Mouse (Mus musculus): ENCODE measurements around the gene Zfp46. TPM values are rescaled to one million over a fixed set of nuclear protein-coding genes. Genes with fewer than 3 reads are reported as not detected.

Gene Zfp46
- polyA plus RNA-seq (2015; fragmentation: Nextera tagmentation; extraction: Ambion mirVana) = 27.6 and 28.1 TPM in 2 replicates

GRCm38 (mm10) chr4:136284455-136284854 lies at the start of gene Zfp46:
Gene Zfp46, plus strand, starts transcription at chr4:136284683.
- H3K27ac ChIP-seq (ENCODE audit: low read length) = peak within 1 kb of the TSS; percentile 99
- 17% methylated on average over 5 of the region's 5 CpGs for WGBS
- H3K4me1 ChIP-seq (replicated peaks; ENCODE audit: control insufficient read depth, insufficient read depth, low read length) = peaks cover 35% of the 10 kb centered on the region
- peak within 1 kb of the TSS; percentile 86 for H3K4me2 ChIP-seq (ENCODE audit: low read depth, low read length)
- H3K9ac ChIP-seq (ENCODE audit: low read length) = peak within 1 kb of the TSS; percentile 77
- peaks cover 3% of the 10 kb centered on the region; the same call in 1 of the 2 replicates for H3K9me3 ChIP-seq (ENCODE audit: control insufficient read depth, low read length)
- peaks cover 19% of the 10 kb centered on the region for H3K36me3 ChIP-seq (ENCODE audit: control insufficient read depth, insufficient read depth, low read length)
- no peaks in the 10 kb centered on the region for H3K27me3 ChIP-seq (ENCODE audit: control insufficient read depth, insufficient read depth, low read depth, low read length)
- peak; percentile 50 for ATAC-seq (ENCODE audit: low read depth)
- H3K4me3 ChIP-seq (ENCODE audit: low read length) = peak within 1 kb of the TSS; percentile 61

GRCm38 (mm10) chr4:136238669-136239068 lies 45.8 kb upstream of the Zfp46 start:
- no peaks in the 10 kb centered on the region; the same call in 1 of the 2 replicates for H3K36me3 ChIP-seq (ENCODE audit: control insufficient read depth, insufficient read depth, low read length)
- H3K4me3 ChIP-seq (ENCODE audit: low read length) = no peak overlapping the region
- 32% methylated on average over 13 of the region's 13 CpGs for WGBS
- no peak for ATAC-seq (ENCODE audit: low read depth)
- no peaks in the 10 kb centered on the region for H3K9me3 ChIP-seq (ENCODE audit: control insufficient read depth, low read length)
- peaks cover 5% of the 10 kb centered on the region; the same call in 1 of the 2 replicates for H3K27me3 ChIP-seq (ENCODE audit: control insufficient read depth, insufficient read depth, low read depth, low read length)
- H3K4me2 ChIP-seq (ENCODE audit: low read depth, low read length) = no peak overlapping the region
- H3K27ac ChIP-seq (ENCODE audit: low read length) = no peak overlapping the region
- no peaks in the 10 kb centered on the region; the same call in 1 of the 2 replicates for H3K4me1 ChIP-seq (replicated peaks; ENCODE audit: control insufficient read depth, insufficient read depth, low read length)
- no peak overlapping the region for H3K9ac ChIP-seq (ENCODE audit: low read length)

- Histone ChIP-seq H3K9ac (ENCODE audit: low read length) (no peak overlapping the region), H3K9me3 (ENCODE audit: control insufficient read depth, low read length) (no peaks in the 10 kb centered on the region), H3K4me1 (replicated peaks; ENCODE audit: control insufficient read depth, insufficient read depth, low read length) (no peaks in the 10 kb centered on the region; the same call in 1 of the 2 replicates), H3K4me2 (ENCODE audit: low read depth, low read length) (no peak overlapping the region), H3K27me3 (ENCODE audit: control insufficient read depth, insufficient read depth, low read depth, low read length) (peaks cover 5% of the 10 kb centered on the region; the same call in 1 of the 2 replicates), H3K27ac (ENCODE audit: low read length) (no peak overlapping the region), H3K4me3 (ENCODE audit: low read length) (no peak overlapping the region), H3K36me3 (ENCODE audit: control insufficient read depth, insufficient read depth, low read length) (no peaks in the 10 kb centered on the region; the same call in 1 of the 2 replicates)
- 74% methylated on average over 9 of the region's 9 CpGs for WGBS
- no peak for ATAC-seq (ENCODE audit: low read depth)
Measured at GRCm38 (mm10) chr4:136239111-136239510, 45.4 kb upstream of the Zfp46 start.

- Histone ChIP-seq H3K4me1 (replicated peaks; ENCODE audit: control insufficient read depth, insufficient read depth, low read length) (no peaks in the 10 kb centered on the region; the same call in 1 of the 2 replicates), H3K9ac (ENCODE audit: low read length) (no peak overlapping the region), H3K36me3 (ENCODE audit: control insufficient read depth, insufficient read depth, low read length) (no peaks in the 10 kb centered on the region; the same call in 1 of the 2 replicates), H3K27me3 (ENCODE audit: control insufficient read depth, insufficient read depth, low read depth, low read length) (peaks cover 5% of the 10 kb centered on the region; the same call in 1 of the 2 replicates), H3K4me2 (ENCODE audit: low read depth, low read length) (no peak overlapping the region), H3K27ac (ENCODE audit: low read length) (no peak overlapping the region), H3K9me3 (ENCODE audit: control insufficient read depth, low read length) (no peaks in the 10 kb centered on the region), H3K4me3 (ENCODE audit: low read length) (no peak overlapping the region)
- ATAC-seq (ENCODE audit: low read depth) = peak; percentile 51; the same call in 1 of the 2 replicates
- 17% methylated on average over 8 of the region's 8 CpGs for WGBS
Measured at GRCm38 (mm10) chr4:136239622-136240021, 44.9 kb upstream of the Zfp46 start.

- 68% methylated on average over 14 of the region's 14 CpGs for WGBS
- Histone ChIP-seq H3K4me3 (ENCODE audit: low read length) (no peak overlapping the region), H3K4me1 (replicated peaks; ENCODE audit: control insufficient read depth, insufficient read depth, low read length) (no peaks in the 10 kb centered on the region; the same call in 1 of the 2 replicates), H3K36me3 (ENCODE audit: control insufficient read depth, insufficient read depth, low read length) (no peaks in the 10 kb centered on the region; the same call in 1 of the 2 replicates), H3K9ac (ENCODE audit: low read length) (no peak overlapping the region), H3K27ac (ENCODE audit: low read length) (no peak overlapping the region), H3K9me3 (ENCODE audit: control insufficient read depth, low read length) (no peaks in the 10 kb centered on the region), H3K4me2 (ENCODE audit: low read depth, low read length) (no peak overlapping the region), H3K27me3 (ENCODE audit: control insufficient read depth, insufficient read depth, low read depth, low read length) (peaks cover 5% of the 10 kb centered on the region; the same call in 1 of the 2 replicates)
- no peak for ATAC-seq (ENCODE audit: low read depth)
Measured at GRCm38 (mm10) chr4:136240123-136240522, 44.4 kb upstream of the Zfp46 start.

GRCm38 (mm10) chr4:136240955-136241354 lies 43.5 kb upstream of the Zfp46 start:
- Histone ChIP-seq H3K27me3 (ENCODE audit: control insufficient read depth, insufficient read depth, low read depth, low read length) (peaks cover 8% of the 10 kb centered on the region; the same call in 1 of the 2 replicates), H3K9me3 (ENCODE audit: control insufficient read depth, low read length) (no peaks in the 10 kb centered on the region), H3K4me1 (replicated peaks; ENCODE audit: control insufficient read depth, insufficient read depth, low read length) (no peaks in the 10 kb centered on the region; the same call in 1 of the 2 replicates), H3K4me3 (ENCODE audit: low read length) (no peak overlapping the region), H3K36me3 (ENCODE audit: control insufficient read depth, insufficient read depth, low read length) (no peaks in the 10 kb centered on the region; the same call in 1 of the 2 replicates), H3K27ac (ENCODE audit: low read length) (no peak overlapping the region), H3K9ac (ENCODE audit: low read length) (no peak overlapping the region), H3K4me2 (ENCODE audit: low read depth, low read length) (no peak overlapping the region)
- 58% methylated on average over 8 of the region's 8 CpGs for WGBS
- ATAC-seq (ENCODE audit: low read depth) = no peak

- no peaks in the 10 kb centered on the region; the same call in 1 of the 2 replicates for H3K36me3 ChIP-seq (ENCODE audit: control insufficient read depth, insufficient read depth, low read length)
- H3K4me3 ChIP-seq (ENCODE audit: low read length) = no peak overlapping the region
- H3K27me3 ChIP-seq (ENCODE audit: control insufficient read depth, insufficient read depth, low read depth, low read length) = peaks cover 20% of the 10 kb centered on the region
- H3K27ac ChIP-seq (ENCODE audit: low read length) = no peak overlapping the region
- peaks cover 11% of the 10 kb centered on the region for H3K4me1 ChIP-seq (replicated peaks; ENCODE audit: control insufficient read depth, insufficient read depth, low read length)
- H3K9ac ChIP-seq (ENCODE audit: low read length) = no peak overlapping the region
- H3K4me2 ChIP-seq (ENCODE audit: low read depth, low read length) = no peak overlapping the region
- WGBS = 41% methylated on average over 8 of the region's 8 CpGs
- H3K9me3 ChIP-seq (ENCODE audit: control insufficient read depth, low read length) = no peaks in the 10 kb centered on the region
- no peak for ATAC-seq (ENCODE audit: low read depth)
Measured at GRCm38 (mm10) chr4:136242065-136242703, 42.3 kb upstream of the Zfp46 start.

GRCm38 (mm10) chr4:136242728-136243127 lies 41.8 kb upstream of the Zfp46 start:
- peaks cover 16% of the 10 kb centered on the region for H3K4me1 ChIP-seq (replicated peaks; ENCODE audit: control insufficient read depth, insufficient read depth, low read length)
- H3K9ac ChIP-seq (ENCODE audit: low read length) = no peak overlapping the region
- H3K27me3 ChIP-seq (ENCODE audit: control insufficient read depth, insufficient read depth, low read depth, low read length) = peaks cover 22% of the 10 kb centered on the region
- no peak for ATAC-seq (ENCODE audit: low read depth)
- H3K4me2 ChIP-seq (ENCODE audit: low read depth, low read length) = no peak overlapping the region
- H3K36me3 ChIP-seq (ENCODE audit: control insufficient read depth, insufficient read depth, low read length) = no peaks in the 10 kb centered on the region; the same call in 1 of the 2 replicates
- H3K4me3 ChIP-seq (ENCODE audit: low read length) = no peak overlapping the region
- WGBS = 75% methylated on average over 7 of the region's 7 CpGs
- H3K27ac ChIP-seq (ENCODE audit: low read length) = no peak overlapping the region
- H3K9me3 ChIP-seq (ENCODE audit: control insufficient read depth, low read length) = no peaks in the 10 kb centered on the region

GRCm38 (mm10) chr4:136244208-136244607 lies 40.3 kb upstream of the Zfp46 start:
- no peak overlapping the region for H3K4me3 ChIP-seq (ENCODE audit: low read length)
- no peak overlapping the region for H3K4me2 ChIP-seq (ENCODE audit: low read depth, low read length)
- H3K9ac ChIP-seq (ENCODE audit: low read length) = no peak overlapping the region
- no peaks in the 10 kb centered on the region; the same call in 1 of the 2 replicates for H3K36me3 ChIP-seq (ENCODE audit: control insufficient read depth, insufficient read depth, low read length)
- no peak for ATAC-seq (ENCODE audit: low read depth)
- 66% methylated on average over 7 of the region's 7 CpGs for WGBS
- H3K27me3 ChIP-seq (ENCODE audit: control insufficient read depth, insufficient read depth, low read depth, low read length) = peaks cover 29% of the 10 kb centered on the region
- no peak overlapping the region for H3K27ac ChIP-seq (ENCODE audit: low read length)
- H3K9me3 ChIP-seq (ENCODE audit: control insufficient read depth, low read length) = no peaks in the 10 kb centered on the region
- H3K4me1 ChIP-seq (replicated peaks; ENCODE audit: control insufficient read depth, insufficient read depth, low read length) = peaks cover 29% of the 10 kb centered on the region
